Mouse (Mus musculus) left cerebral cortex, postnatal 14 days (tissue): ENCODE results near the gene Gm14569. TPM values are rescaled to one million over a fixed set of nuclear protein-coding genes. Genes with fewer than 3 reads are reported as not detected.

Source experiments
- DNase-seq, 2 experiments: peaks; one replicate each; pipeline ENCODE4 v3.0.0; 2021 to 2022; ENCODE audit warnings: low spot score in 2 of 2, mixed read lengths in 1 of 2
- intact Hi-C: fragments of 180-260 bp; cut with DNase I; formaldehyde crosslinking; loops from one replicate; pipeline ENCODE4 v1.15.1; 2025
- long read RNA-seq, 2 experiments: library from polyadenylated mRNA; stranded (forward); transcript quantifications; one replicate each; pipeline ENCODE4 v2.0.0; 2021
- total RNA-seq, 2 experiments: library from RNA; stranded (reverse); gene quantifications; 2 replicates each; pipeline ENCODE4 v1.2.3; 2021

The Gm14569 gene
- total RNA-seq, result under 1 TPM; 0.46 to 0.74 TPM
- long read RNA-seq, experiment 1, partial matches to known transcripts, result 0 of 1 reads
- long read RNA-seq, experiment 1, other reads (novel, unspliced or antisense), result 1 of 1 reads
- long read RNA-seq, experiment 2, result 0 reads

DNA sequence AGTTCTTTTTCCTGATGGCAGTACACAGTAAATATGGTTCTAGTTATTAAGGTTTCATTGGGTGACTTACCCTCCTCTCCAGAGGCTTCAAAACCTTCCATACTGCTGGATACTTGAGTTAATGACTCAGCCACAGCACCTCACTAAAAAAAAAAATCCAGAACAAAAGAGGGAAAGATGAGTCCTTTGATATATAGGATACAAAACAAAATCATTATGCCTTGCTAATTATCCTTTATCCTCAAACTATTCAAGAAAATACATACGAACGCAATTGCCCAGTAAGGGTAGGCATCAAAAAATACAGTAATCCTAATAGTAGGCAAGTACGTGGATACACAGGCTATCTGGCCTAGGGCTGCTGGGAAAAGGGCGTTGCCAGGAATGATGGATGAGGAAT is at the start of gene Gm14569:
Gene Gm14569, minus strand, starts transcription at position 101 of the 400 bp plus-strand sequence.
- no peak for DNase-seq
- intact Hi-C loops, result no loop called here

DNA sequence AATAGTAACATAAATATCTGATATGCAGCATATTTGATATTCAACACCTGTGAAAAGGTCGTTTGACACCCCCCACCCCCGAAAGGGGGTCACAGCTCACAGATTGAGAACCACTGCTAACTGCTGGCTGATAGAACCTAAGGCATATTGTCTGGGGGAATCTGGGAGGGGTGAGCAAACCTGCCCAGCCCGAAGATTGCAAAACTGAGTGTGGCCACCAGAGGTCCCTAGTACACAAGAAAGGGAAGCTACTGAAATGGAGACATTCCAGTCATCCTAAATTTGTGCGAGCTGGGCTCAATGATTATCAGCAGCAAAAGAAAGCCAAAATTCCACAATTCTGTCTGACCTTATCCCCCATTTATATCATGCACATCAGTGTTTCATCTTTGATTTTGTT is 42.9 kb upstream of the Gm14569 start:
- intact Hi-C loops, result loop anchor here (2.0 kb wide), 1 partner anchor 26 kb away; no protein-coding TSS in a partner anchor

DNA sequence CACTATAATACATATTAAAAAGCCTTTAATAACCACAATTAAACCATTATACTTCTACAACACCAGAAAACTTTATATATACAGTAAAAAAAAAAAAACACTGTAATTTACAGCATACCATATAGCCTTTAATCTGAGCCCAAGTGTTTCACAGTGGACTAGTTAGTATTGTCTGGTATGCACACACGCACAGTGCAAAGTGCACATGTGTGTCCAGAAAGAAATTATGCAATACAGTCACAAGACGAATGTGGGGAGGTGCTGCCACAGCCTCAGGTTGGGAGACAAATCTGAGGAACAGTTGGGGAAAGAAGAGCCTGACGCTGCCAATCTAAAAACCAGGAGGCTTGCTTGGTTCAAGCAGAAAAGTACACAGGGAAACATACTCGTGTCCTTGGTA is 42.1 kb upstream of the Gm14569 start:
- no peak for DNase-seq
- intact Hi-C loops, result loop anchor here (2.0 kb wide), 1 partner anchor 27 kb away; no protein-coding TSS in a partner anchor

More for the DNA sequence above, 42.9 kb upstream of the Gm14569 start:
- DNase-seq, result peak; percentile 61 to 82

DNA sequence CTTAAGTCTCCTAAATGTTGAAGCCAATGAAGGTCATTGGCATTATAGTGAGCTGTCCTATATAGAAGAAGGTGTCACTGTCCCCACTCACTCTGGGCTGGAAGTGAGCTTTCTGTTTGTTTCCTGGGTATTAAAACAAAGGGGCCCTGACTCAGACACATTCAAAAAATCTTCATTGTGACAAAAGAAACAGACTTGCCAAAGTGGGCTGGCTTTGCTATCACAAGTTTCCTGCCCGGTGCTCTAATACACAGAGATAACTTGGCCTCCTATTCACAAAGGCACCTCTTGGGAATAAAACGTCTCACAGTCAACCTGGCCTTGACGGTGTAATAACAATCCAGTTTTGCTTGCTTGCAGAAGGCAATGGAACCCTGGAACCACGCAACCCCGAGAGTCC is 38.6 kb upstream of the Gm14569 start:
- intact Hi-C loops, result no loop called here
- no peak for DNase-seq

DNA sequence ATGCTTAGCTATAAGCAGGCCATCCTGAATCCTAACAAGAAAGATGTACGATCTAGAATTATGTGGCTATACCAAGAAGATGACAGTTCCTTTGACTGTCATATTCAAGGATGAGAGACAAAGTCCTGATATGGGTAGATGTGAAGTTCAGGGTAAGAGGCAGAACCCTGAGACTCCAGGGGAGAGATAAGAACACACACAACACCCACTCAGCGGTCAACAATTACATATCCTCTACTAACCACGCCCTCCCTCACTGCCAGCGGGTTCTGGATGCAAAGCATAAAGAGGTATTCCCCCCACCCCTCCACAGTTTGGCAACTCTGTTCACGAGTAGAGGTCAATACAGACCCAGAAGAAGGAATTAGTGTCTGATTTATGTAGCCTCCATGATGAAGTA is 32.1 kb upstream of the Gm14569 start:
- intact Hi-C loops, result no loop called here

DNA sequence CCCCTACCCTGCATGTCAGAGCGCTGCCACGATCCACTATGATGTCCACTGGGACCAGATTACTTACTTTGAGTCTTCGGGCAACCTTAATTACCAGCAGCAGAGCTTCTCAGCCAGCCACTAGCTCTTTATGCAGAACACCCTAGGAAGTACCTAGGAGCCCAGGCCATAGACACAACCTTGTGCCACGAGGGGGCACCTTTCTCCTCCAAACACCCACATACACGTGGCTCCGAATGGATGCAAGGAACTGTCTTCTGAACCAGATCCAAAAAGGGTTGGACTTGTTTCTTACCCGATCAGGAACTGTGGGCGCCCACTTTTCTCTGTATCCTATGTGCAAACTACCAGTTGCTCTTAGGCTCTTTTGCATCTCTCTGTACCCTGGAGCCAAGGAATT is 22.1 kb upstream of the Gm14569 start:
- DNase-seq, result no peak
- intact Hi-C loops, result no loop called here

More for the DNA sequence above, 32.1 kb upstream of the Gm14569 start:
- DNase-seq, result no peak

DNA sequence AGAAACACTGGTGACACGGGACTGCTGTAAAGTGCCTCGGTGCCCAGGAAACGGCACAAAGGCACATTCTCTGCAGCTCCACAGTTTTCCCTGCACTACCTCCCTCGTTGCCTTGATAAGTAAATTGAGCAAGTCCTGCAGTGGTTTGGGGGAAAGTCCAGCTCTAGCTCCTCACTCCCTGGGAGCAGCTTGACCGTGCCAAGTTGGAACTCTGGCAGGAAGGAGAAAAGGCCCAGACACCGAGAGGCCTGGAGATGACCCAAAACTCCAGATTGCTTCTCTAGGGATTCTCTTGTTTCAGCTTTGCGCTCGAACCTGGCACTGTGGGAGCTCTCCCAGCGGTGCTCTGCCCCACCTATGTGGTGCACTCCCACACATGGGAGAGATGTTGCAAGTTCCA is 21.6 kb upstream of the Gm14569 start:
- intact Hi-C loops, result no loop called here
- DNase-seq, result no peak

DNA sequence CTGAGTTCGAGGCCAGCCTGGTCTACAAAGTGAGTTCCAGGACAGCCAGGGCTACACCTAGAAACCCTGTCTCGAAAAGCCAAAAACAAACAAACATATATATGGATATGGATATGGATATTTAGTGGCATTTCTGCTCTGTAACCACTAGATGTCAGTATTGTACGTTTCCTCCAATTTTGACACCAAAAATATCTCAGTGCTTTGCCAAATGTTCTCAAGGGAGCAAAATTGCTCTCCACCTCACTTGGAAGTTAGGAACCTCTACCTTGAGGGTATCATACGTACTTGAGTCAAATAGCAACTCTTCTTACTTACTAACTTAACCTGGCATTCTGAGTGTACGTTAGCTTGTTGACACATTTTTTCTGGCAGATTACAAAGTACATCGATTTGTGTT is 15.2 kb upstream of the Gm14569 start:
- intact Hi-C loops, result loop anchor here (10.0 kb wide), 1 partner anchor 568 kb away; no protein-coding TSS in a partner anchor
- DNase-seq, result no peak

DNA sequence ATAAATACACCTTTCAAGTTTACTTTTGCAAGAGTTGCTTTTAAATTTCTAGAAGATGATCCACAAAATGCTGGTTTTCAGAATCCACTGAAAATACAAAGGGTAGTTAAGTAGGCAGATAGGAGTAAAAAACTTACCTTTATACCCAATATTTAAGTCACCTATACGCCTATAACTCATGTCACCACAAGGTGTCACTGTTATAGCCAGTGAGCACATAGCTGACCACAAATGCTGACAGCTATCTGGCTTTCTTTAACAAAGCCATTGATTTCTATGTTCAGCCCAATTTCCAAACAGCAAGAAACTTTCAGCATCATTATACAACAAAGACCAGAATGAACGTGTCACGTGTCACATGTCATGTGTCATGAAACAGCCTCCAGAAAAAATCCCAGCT is 2.1 kb downstream of the Gm14569 start:
- DNase-seq, result no peak
- intact Hi-C loops, result no loop called here

DNA sequence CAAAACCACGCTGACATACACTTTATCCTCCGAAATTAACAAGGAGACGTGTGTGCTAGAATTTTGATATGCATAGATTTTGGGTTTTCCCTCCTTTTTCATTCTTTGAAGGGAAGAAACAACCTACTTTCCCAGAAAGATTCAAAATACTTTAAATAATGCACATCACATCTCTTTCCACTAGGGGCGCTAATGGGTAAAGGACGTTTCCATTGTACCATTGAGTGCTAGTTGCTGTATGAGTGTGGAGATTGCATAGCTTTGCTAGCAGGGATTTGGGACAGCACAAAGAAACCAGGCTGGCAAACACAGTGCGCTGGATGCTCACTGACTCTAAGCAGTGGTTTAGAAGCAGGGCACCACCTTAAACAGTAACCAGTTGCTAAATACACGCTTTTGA is 3.6 kb downstream of the Gm14569 start:
- intact Hi-C loops, result no loop called here

DNA sequence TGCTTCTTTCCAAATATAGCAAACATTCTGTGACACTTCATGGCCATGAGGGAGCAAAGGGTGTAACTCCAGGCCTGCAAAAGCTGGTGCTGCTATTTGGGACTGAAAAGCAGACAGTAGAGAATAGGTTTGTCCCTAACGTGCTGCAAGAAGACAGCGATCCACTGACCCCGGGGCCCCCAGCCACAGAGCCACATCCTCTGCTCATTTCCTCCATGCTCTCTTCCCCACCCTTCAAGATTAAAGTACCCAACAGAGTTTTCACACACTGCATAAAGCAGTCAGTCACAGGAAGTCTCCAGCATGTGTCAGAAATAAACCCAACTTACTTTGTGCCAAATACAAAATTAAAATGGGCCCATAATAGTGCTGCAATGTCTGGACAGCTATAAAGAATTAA is 16.8 kb downstream of the Gm14569 start:
- DNase-seq, result no peak
- intact Hi-C loops, result no loop called here

More for the DNA sequence above, 3.6 kb downstream of the Gm14569 start:
- no peak for DNase-seq

DNA sequence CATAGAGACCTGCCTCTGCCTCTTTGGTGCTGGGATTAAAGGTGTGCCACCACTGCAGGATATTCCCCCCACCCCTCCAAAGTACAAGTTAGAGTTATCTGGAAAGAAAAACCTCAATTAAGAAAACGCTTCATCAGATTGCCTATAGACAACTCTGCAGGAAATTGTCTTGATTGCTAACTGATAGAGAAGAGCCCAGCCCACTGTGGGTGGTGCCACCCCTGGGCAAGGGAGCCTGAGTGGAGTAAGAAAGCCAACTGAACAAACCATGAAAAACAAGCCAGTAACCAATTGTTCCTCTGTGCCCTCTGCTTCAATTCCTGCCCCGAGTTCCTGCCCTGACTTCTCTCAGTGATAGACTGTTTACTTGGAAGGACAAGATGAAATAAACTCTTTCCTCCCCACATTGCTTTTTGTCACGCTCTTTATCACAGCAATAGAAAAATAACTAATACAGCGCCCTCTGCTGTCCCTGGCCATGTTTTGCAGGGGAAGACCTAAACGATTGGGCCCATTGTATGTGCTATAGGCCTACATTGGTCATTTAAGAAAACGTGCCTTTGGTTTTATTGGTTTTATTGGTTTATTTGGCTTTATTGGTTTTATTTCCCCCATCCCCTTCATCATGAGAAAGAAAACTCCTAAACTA is 17.4 kb downstream of the Gm14569 start:
- intact Hi-C loops, result no loop called here
- peak in 1 of 2 experiments; percentile 8 for DNase-seq

DNA sequence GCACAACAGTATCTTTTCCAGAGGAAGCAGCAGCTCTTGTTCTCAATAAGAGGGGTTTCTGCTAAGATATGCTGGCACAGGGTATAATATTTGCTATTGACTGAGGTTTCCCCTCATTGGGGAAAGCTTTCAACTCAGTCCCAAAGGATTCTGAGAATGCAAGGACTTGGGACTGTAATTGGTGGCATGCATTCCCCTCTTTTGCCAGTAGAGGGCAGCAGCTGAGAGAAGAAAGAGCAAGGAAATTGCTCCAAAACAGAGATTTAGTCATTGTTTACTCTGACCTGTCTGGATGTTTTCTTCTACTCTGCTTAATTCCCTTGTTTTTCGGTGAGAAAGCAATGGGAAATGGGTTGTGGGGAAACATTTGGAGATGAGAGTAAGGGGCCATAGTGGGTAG is 35.6 kb downstream of the Gm14569 start:
- peak in 1 of 2 experiments; percentile 12 for DNase-seq

DNA sequence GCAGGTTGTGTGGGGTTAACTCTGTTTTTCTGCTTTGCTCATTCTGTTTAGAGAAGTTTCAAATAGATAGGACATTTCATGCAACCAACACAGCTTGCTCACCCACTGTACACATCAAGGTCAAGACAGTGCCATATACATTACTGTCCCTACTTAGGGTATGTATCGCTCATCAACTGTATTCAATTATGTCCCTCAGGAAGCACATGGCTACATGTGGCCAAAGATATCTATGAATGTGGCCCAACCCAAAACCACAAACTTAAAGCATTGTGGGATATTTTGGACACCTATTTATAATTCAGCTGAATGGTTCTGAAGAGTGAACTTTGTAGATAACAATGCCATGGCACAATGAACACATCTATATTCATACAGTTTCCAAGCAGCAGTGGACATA is 53.7 kb downstream of the Gm14569 start:
- intact Hi-C loops, result no loop called here
- no peak for DNase-seq

More for the DNA sequence above, 35.6 kb downstream of the Gm14569 start:
- intact Hi-C loops, result no loop called here

DNA sequence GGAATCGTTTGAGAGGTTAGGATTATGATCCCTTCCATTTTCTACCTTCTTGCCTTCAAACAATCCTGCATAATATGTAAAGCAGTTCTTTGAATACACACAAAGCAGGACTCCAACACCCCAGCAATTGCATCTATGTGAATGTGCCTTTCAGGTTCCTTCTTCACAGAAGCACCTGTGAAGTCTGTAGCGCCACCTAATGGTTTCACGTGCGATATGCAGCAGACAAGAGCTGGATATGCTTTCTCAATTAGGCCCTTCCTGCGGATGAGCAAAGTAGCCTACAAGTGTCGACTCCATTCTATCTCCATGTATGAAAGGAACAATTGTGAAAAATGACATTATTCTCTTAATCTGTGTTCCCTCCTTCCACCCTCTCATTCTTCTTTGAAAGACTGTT is 56.6 kb downstream of the Gm14569 start:
- peak; percentile 12 to 15 for DNase-seq
- intact Hi-C loops, result no loop called here

DNA sequence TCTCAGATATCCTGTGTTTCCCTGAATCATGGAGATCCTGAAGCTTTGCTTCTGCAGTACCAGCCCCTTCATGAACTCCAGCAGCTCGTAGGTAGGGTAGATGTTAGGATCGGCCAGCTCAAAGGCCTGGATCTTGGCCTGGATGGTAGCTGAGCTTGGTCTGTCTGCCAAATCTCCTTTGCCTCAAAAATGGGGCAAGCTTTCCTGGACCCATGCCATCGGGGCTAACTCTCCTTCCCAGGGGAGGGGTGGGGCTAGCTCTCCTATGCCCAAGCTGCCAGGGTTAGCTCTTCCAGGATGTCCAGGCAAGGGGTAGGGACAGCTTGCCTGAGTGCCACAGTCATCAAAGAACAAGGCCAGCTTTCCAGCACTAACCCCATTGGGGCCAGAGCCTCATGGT is 72.5 kb downstream of the Gm14569 start:
- peak in 1 of 2 experiments; percentile 3 for DNase-seq
- intact Hi-C loops, result no loop called here

DNA sequence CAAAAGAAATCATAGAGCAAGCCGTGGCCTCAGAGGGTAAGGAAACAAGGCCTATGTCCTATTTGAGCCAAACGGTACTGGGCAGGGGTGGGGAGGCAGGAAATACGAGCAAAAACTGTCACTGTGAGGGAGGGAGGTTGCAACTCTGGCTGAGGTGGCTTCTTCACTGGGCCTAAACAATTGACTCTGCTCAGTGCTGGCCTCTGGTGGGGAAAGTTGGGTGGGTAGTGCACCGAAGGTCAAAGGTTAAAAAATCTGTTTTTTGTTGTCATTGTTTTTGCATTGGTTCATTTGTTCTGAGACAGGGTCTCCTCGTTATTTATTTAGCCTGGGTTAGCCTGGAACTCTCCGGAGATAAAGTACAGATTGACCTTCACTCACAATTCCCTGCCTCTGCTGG is 89.3 kb downstream of the Gm14569 start:
- no peak for DNase-seq
- intact Hi-C loops, result no loop called here

DNA sequence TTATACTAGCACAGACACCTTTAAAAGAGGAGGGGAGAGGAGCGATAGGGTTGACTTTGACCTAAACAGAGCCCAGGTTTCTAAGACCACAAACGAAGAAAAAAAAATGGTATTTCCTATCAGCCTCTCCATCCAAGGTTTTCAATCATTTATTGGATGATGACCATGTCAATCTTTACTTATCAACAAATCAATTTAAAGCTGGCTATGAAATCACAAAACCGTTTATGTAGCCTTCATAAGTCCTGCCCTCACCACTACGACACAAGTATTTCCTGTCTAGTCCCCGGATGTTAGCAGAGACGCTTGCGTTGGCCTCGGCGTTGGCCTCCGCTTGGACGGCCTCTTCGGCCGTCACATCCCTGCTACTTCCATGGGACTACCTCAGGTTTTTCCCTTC is 90.7 kb downstream of the Gm14569 start, which contains the start of gene Gm6268:
Gene Gm6268, plus strand, starts transcription at position 301 of the 400 bp plus-strand sequence.
- no peak for DNase-seq
- intact Hi-C loops, result no loop called here

DNA sequence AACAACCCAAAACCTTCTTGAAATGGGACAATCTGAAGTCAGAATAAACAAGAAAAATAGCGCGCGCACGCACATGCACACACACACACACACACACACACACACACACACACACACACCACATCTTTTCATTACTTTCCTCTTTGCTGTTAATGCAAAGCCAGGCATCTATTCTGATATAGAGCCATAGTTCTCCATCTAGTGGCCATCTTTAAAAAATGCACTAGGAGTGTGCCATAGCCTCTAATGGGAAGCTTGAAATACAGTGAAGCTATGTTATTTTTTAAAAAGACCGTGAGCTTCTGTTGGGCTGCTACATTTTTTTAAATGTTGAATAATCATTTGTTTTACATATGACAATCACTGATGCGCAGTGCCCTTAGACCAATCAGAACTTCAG is 98.4 kb downstream of the Gm14569 start:
- DNase-seq, result peak in 1 of 2 experiments; percentile 26
- intact Hi-C loops, result loop anchor here (5.0 kb wide), 1 partner anchor 166 kb away; no protein-coding TSS in a partner anchor

DNA sequence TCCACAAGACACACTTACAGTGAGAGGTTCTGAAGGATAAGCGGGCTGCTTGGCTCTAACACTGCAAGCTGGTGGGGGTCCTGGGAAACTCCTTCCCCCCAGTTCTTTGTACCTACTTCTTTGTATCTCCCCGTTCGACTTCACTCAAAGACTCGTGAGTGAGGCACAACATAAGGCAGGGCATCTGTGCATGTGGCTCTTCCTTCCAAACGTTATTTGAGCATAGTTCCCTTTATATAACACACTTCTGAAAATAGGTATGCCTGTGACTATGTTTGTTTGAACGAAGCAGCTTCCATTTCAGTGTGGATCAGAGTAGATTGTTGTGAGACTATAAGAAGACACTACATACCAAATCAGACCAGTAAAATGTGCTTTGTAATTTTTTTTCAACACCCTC is 99.0 kb downstream of the Gm14569 start:
- intact Hi-C loops, result loop anchor here (5.0 kb wide), 1 partner anchor 165 kb away; no protein-coding TSS in a partner anchor
- DNase-seq, result peak; percentile 22 to 23

DNA sequence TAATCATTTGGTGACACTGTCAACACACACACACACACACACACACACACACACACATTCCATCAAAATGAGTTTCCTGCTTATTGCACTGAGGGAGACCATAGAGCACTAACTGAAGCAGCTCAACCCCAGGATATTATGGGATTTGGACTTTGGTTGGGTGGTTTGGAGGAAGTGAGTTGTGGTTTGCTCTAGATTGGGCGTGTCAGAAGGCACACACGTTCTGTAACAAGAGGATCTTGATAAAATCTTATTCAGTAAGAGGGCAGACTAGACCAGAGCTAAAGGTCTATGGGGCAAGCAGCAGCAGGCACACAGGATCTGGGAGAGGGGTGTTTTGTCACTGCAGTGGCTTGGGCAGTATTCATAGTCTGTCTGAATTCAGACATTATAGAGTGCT is 101.1 kb downstream of the Gm14569 start:
- DNase-seq, result no peak
- intact Hi-C loops, result loop anchor here (5.0 kb wide), 1 partner anchor 163 kb away; no protein-coding TSS in a partner anchor
